Mouse (Mus musculus) kidney, adult 2 months (tissue): ENCODE measurements around the gene Dkc1.
"Not testable (repeated sequence)": the region's sequence is repeated elsewhere in the genome, so short reads cannot be mapped to it uniquely, and the experiment has no call there.

ENCODE experiments used
- CTCF ChIP-seq: fragments of 200-500 bp; conservative IDR thresholded peaks from 2 replicates; pipeline ENCODE4 v1.5.1; 2011; ENCODE audit warnings: low read depth, mild to moderate bottlenecking, control low read depth, low read length, moderate library complexity, mixed read lengths; ENCODE audit not compliant: insufficient read depth, insufficient read length
- POLR2A ChIP-seq: fragments of 200-500 bp; IDR thresholded peaks from one replicate; pipeline ENCODE4 v1.6.1; 2011; ENCODE audit warnings: low read depth, low read length, control low read depth

- TF ChIP-seq CTCF, POLR2A: not testable (repeated sequence)
Observed at GRCm38 (mm10) chrX:75143124-75143555, 47.5 kb downstream of the Dkc1 start.
